Mouse (Mus musculus): ENCODE data around the gene Phactr3.

DNA sequence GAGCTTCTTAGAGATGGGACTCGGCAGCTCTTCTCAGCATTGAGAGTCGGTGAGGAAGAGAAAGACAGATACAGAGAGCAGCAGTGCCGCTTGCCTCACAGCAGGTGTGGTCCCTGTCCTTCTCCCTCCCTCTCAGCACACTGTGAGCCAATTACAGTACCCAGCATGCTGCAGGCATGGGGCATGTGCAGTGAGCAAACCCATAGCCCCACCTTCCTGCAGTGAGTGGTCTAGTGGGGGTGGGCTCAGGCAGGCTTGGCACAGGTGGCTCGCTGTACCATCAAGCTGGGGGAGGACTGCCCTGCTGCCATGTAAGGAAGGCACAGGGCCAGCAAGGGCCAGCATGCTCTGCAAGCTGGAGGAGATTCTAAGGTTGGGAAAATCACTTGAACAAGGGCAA, 35.8 kb downstream of the Phactr3 start:
- no peak for TF ChIP-seq CTCF (IDR thresholded peaks at IDR 0.05; ENCODE audit: borderline replicate concordance, control insufficient read depth, extremely low read depth, insufficient read depth, low read length, poor library complexity)
- TF ChIP-seq POLR2A (IDR thresholded peaks at IDR 0.05; ENCODE audit: control insufficient read depth, extremely low read depth, insufficient read depth, low read length, poor library complexity) = no peak
